Mouse (Mus musculus) megakaryocyte, adult 5-6 weeks (primary cell): Measurements from ENCODE around the gene Gnb1. TPM values are rescaled to one million over a fixed set of nuclear protein-coding genes. Genes with fewer than 3 reads are reported as not detected.
"Not testable (repeated sequence)": the region's sequence is repeated elsewhere in the genome, so short reads cannot be mapped to it uniquely, and the experiment has no call there.

Source experiments
- ATAC-seq: 2 replicates; pipeline ENCODE4 v1.8.0; 2016; ENCODE audit warnings: mild to moderate bottlenecking, inconsistent platforms; ENCODE audit not compliant: poor library complexity, severe bottlenecking
- total RNA-seq, 2 experiments: library from RNA; stranded (forward) in 1 of 2; stranded (reverse) in 1 of 2; fragments of 153-499, 151-499 nt in 1 of 2; fragments of 221-1000, 200-1000 nt in 1 of 2; gene quantifications; 2 replicates each; pipeline versions ENCODE4 v1.2.3 to v1.2.4; 2015 to 2017

The Gnb1 gene
- total RNA-seq (2015) (244 and 278 TPM in 2 replicates), total RNA-seq (2017) (158 and 180 TPM in 2 replicates)

DNA sequence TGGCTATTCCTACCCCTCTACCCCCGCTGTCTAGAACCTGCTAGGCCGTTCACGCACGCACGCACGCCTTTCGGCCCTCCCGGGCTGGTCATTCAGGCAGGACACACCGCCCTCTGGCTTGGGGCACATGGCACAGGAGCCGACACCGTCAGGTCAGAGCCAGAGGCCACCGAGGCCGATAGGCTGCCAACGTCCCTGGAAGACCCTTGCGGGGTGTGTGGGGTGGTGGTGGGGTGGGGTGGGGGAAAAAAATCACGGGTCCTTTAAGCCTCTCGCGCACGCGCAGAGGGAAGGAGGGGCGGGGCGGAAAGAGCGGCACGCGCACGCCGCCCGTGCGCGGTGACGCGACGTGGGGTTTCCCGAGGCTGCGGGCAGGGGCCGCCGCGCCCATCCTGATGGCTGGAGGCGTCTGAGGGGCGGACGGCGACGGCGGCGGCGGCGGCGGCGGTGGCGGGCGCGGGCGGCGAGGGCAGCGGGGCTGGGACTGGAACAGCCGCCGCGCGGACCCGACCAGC, at the start of gene Gnb1:
Gnb1 (plus strand) TSS at position 372 of the 515 bp plus-strand sequence.
- peak; percentile 74 for ATAC-seq

- ATAC-seq, result no peak
Measured at GRCm38 (mm10) chr4:155442808-155443207, 48.4 kb upstream of the Gnb1 start.

- ATAC-seq, result no peak
Measured at GRCm38 (mm10) chr4:155451597-155451996, 39.6 kb upstream of the Gnb1 start.

DNA sequence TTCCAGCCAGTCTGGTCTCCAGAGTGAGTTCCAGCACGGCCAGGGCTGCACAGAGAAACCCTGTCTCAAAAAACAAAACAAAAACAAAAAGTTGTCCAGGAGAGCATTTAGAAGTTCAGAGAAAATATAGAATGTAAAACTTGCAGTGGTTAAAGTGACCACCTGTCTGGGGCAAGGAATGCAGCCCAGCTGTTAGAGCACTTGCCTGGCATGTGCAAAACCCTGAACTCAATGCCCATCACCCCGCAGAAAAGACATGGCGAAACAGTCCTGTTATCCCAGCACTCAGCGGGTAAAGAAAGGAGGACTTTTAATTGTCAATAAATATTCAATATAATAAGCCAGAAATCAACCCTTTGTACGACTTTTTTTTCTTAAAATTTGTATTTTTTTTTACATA, 32.6 kb upstream of the Gnb1 start:
- no peak for ATAC-seq

- ATAC-seq, result no peak
Measured at GRCm38 (mm10) chr4:155463050-155463449, 28.1 kb upstream of the Gnb1 start.

- ATAC-seq, result no peak
Measured at GRCm38 (mm10) chr4:155463611-155464010, 27.6 kb upstream of the Gnb1 start.

DNA sequence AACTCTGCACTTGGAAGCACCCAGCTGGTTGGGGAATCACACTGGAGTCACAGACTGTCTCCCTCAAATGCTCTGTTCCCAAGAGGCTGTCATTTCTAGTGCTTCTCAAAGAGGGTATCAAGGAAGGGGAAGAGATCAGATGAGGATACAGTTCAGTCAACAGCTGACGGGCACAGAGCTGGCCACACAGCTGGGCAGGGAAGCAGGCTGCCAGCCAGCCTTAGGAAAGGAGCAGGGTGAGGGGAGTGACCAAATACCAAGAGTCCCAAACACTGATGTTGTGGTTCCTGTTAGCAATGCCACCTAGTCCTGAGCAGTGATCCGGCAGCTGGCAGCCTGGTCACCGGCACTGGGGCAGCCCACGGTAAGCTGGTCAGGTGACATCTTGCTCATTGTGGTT, 27.1 kb upstream of the Gnb1 start:
- no peak for ATAC-seq

- no peak for ATAC-seq
Measured at GRCm38 (mm10) chr4:155465607-155466006, 25.6 kb upstream of the Gnb1 start.

DNA sequence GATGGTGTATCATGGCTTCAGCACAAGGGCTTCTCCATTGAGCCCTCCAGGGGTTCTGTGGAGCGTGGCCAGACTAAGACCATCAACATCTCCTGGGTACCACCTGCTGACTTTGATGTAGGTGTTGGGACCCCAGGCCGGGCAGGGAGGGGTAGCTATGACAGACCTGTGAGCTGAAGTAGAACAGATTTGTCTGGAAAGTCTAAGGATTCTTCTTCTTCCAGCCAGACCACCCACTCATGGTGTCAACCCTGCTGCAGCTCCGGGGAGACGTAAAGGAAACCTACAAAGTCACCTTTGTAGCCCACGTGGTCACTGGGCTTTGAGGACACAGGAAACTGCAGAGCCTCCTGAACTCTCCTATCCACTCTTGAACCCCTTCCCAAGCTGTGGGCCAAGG, 25.1 kb upstream of the Gnb1 start:
- no peak for ATAC-seq

GRCm38 (mm10) chr4:155467237-155468010, 23.7 kb upstream of the Gnb1 start:
- ATAC-seq, result no peak

GRCm38 (mm10) chr4:155468952-155469351, 22.2 kb upstream of the Gnb1 start, which contains the start of gene Tmem52:
Gene Tmem52 (plus strand): TSS chr4:155469114.
- peak; percentile 67 for ATAC-seq

DNA sequence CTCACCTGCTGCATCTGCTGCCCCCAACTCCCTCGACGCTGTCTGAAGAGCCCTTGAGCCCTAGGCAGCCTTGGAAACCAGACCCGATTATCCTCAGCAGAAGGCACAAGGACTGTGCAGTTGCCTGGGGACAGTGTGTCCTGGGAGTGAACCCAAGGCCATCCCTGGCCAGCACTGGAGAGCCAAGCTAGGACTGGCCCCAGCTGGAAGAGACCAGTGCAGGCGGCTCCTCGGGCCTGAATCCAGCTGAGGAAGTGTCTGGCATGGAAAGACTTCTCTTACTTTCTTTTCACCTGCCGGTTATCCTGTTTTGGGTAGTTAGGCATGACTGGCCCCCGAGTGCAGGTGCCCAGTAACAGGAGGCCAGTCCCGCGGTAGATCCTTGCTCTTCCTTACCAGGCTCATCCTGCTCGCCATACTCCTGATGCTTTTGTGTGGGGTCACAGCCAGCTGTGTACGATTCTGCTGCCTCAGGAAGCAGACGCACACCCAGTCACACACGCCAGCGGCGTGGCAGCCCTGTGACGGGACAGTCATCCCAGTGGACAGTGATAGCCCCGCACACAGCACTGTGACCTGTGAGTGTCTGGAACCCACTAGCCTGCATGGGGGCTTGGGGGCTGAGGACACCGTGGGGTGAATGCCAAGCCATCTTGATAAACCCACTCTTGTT, 21.4 kb upstream of the Gnb1 start:
- ATAC-seq, result no peak

GRCm38 (mm10) chr4:155470263-155470953, 20.8 kb upstream of the Gnb1 start:
- no peak for ATAC-seq

DNA sequence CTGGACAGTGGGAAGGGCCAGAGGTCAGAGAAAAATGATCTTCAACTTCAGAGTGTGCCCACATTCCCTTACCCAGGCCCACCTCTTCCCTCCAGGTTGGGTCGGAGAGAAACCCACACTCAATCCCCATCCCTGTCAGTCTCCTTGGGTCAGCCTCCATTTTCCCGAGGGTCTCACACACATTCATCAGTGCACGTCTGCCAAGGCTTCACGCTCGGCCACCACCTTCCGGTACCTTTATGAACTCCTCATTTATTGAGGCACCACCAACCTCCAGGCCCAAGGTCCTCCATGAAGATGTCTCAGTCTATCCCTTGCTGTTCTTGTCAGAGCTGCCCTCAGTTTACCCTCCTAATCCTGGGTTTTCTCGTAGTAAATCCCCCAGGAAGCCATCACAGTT, 20.2 kb upstream of the Gnb1 start:
- no peak for ATAC-seq

GRCm38 (mm10) chr4:155471406-155471805, 19.8 kb upstream of the Gnb1 start:
- no peak for ATAC-seq

DNA sequence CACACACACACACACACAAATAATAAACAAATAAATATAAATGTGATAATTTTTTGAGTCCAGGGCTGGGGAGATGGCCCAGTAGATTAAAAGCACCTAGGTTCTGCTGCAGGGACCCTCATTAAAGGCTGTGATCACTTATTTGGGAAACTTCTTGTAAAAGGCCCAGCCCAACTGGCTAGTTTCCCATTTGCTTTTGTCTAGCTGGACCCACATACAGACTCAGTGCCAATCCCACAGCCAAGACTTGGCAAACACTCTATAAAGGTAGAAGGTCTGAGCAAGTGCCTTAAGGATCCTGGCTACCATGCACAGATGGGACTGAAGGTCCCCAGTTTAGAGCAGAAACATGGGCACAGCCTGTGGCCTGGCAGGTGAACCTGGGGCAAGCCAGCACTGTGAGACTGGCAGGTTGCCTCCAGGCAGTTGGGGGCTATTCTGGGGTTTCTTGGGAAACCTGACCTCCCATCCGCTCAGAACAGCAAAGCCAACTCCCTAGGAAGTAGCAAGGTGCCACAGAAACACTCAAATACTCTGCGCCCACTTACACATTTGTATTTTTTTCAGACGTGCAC, 18.4 kb upstream of the Gnb1 start:
- no peak for ATAC-seq

DNA sequence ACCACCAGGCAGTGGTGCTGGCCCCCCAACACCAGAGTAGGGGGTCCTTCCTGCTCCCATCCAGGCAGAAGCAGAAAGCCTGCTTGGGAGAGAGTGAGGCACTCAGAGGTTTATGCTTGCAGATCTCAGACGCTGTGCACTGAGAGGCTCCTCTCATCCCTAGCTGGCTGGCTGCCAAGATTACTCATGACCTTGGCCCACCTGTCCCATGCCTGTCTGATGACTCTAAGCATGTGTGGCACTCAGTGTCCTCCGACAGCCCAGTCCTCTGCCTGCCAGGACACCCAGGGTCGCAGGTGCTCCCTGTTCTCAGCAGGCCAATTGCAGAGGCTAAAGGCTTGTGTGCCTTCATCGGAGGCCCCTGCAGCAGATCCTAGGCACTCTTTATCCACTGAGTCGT, 17.8 kb upstream of the Gnb1 start:
- ATAC-seq, result no peak

- not testable (repeated sequence) for ATAC-seq
Measured at GRCm38 (mm10) chr4:155473796-155474195, 17.4 kb upstream of the Gnb1 start.

GRCm38 (mm10) chr4:155481381-155482124, 9.6 kb upstream of the Gnb1 start:
- peak; percentile 99 for ATAC-seq

DNA sequence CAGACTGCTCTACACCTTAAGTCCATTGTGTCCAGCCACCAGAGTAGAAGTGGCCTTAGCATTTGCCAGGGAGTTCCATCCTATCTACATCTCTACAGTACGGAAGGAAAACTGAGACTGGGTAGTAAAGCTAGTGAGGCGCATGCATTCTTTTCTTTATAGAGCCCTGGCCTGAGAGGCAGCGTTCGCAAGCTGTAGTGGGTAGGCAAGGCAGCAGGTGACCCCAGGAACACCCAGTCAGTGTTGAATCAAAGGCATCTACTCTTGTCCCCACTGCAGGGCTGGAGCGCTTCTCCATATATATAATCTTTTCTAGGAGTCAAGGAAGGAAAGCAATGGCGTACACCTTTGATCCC, 9.1 kb upstream of the Gnb1 start:
- ATAC-seq, result no peak
